Mouse (Mus musculus) MEL (cell line): Measurements from ENCODE around the gene Pde10a. TPM values are rescaled to one million over a fixed set of nuclear protein-coding genes. Genes with fewer than 3 reads are reported as not detected.

Experiments used
- DNase-seq: peaks from one replicate; pipeline ENCODE4 v3.0.0; 2011; ENCODE audit warnings: low read depth, low spot score
- H3K27ac ChIP-seq: 2 replicates; pipeline ENCODE4 v1.5.1; 2012; ENCODE audit warnings: low read depth, mild to moderate bottlenecking, control low read depth, low read length, moderate library complexity; ENCODE audit not compliant: control insufficient read depth
- H3K27me3 ChIP-seq, 2 experiments: fragments of 150-350 bp in 1 of 2; sonication (generic) in 1 of 2; 2 replicates each; pipeline ENCODE4 v1.6.1; 2012; ENCODE audit warnings: low read length in 2 of 2, mild to moderate bottlenecking in 2 of 2, improper control_type of control experiment in 1 of 2, moderate library complexity in 1 of 2; ENCODE audit not compliant: insufficient read depth in 2 of 2, control insufficient read depth in 1 of 2
- H3K36me3 ChIP-seq, 2 experiments: 2 replicates each; pipeline ENCODE4 v1.6.1; 2012 to 2014; ENCODE audit warnings: low read length in 2 of 2, improper control_type of control experiment in 1 of 2, inconsistent platforms in 1 of 2, mild to moderate bottlenecking in 1 of 2; ENCODE audit not compliant: insufficient read depth in 2 of 2, control insufficient read depth in 1 of 2
- H3K4me1 ChIP-seq, 2 experiments: fragments of 150-350 bp in 1 of 2; sonication (generic) in 1 of 2; 2 replicates each; pipeline ENCODE4 v1.6.1; 2012; ENCODE audit warnings: low read length in 2 of 2, improper control_type of control experiment in 1 of 2, mild to moderate bottlenecking in 1 of 2; ENCODE audit not compliant: insufficient read depth in 2 of 2, control insufficient read depth in 1 of 2
- H3K4me3 ChIP-seq, 2 experiments: fragments of 150-350 bp in 1 of 2; sonication (generic) in 1 of 2; 2 replicates each; pipeline ENCODE4 v1.5.1; 2012; ENCODE audit warnings: low read depth in 2 of 2, low read length in 2 of 2, mild to moderate bottlenecking in 2 of 2, moderate library complexity in 2 of 2, control low read depth in 1 of 2, improper control_type of control experiment in 1 of 2; ENCODE audit not compliant: control insufficient read depth in 1 of 2, insufficient read depth in 1 of 2
- H3K79me2 ChIP-seq: 2 replicates; pipeline ENCODE4 v1.6.1; 2012; ENCODE audit warnings: mild to moderate bottlenecking, low read length, moderate library complexity; ENCODE audit not compliant: control insufficient read depth, poor library complexity, insufficient read depth
- H3K9ac ChIP-seq: 2 replicates; pipeline ENCODE4 v1.6.1; 2012; ENCODE audit warnings: low read depth, mild to moderate bottlenecking, control low read depth, low read length, moderate library complexity; ENCODE audit not compliant: control insufficient read depth, poor library complexity, severe bottlenecking
- H3K9me3 ChIP-seq: fragments of 150-350 bp; sonication (generic); replicated peaks from 2 replicates; pipeline ENCODE4 v1.6.1; 2012; ENCODE audit warnings: mild to moderate bottlenecking, low read length, improper control_type of control experiment, moderate library complexity; ENCODE audit not compliant: insufficient read depth
- CTCF ChIP-seq, 3 experiments: IDR thresholded peaks in 2 of 3; conservative IDR thresholded peaks in 1 of 3; 2 replicates each; pipeline ENCODE4 v1.5.1; 2011 to 2012; ENCODE audit warnings: low read length in 3 of 3, low read depth in 2 of 3, mild to moderate bottlenecking in 2 of 3, improper control_type of control experiment in 1 of 3, inconsistent platforms in 1 of 3, mixed read lengths in 1 of 3, moderate library complexity in 1 of 3; ENCODE audit not compliant: control insufficient read depth in 1 of 3, insufficient read depth in 1 of 3, poor library complexity in 1 of 3, severe bottlenecking in 1 of 3
- E2F4 ChIP-seq: IDR thresholded peaks from 2 replicates; pipeline ENCODE4 v1.6.1; 2011; ENCODE audit warnings: low read depth, low read length, improper control_type of control experiment, borderline replicate concordance
- ELF1 ChIP-seq: IDR thresholded peaks from 2 replicates; pipeline ENCODE4 v1.6.1; 2014; ENCODE audit warnings: low read depth, mild to moderate bottlenecking, inconsistent platforms, low read length, improper control_type of control experiment, moderate library complexity
- GABPA ChIP-seq: IDR thresholded peaks from 2 replicates; pipeline ENCODE4 v1.6.1; 2012; ENCODE audit warnings: low read depth, mild to moderate bottlenecking, inconsistent platforms, low read length, improper control_type of control experiment, moderate library complexity
- GATA1 ChIP-seq: IDR thresholded peaks from 2 replicates; pipeline ENCODE4 v1.6.1; 2011; ENCODE audit warnings: low read depth, low read length, improper control_type of control experiment
- HCFC1 ChIP-seq: IDR thresholded peaks from 2 replicates; pipeline ENCODE4 v1.6.1; 2012; ENCODE audit warnings: low read depth, mild to moderate bottlenecking, inconsistent platforms, low read length, improper control_type of control experiment, moderate library complexity
- MAZ ChIP-seq: IDR thresholded peaks from 2 replicates; pipeline ENCODE4 v1.6.1; 2012; ENCODE audit warnings: low read depth, mild to moderate bottlenecking, inconsistent platforms, low read length, improper control_type of control experiment
- MEF2A ChIP-seq: IDR thresholded peaks from 2 replicates; pipeline ENCODE4 v1.6.1; 2014; ENCODE audit warnings: low read depth, mild to moderate bottlenecking, inconsistent platforms, low read length, improper control_type of control experiment; ENCODE audit not compliant: poor library complexity, insufficient replicate concordance, severe bottlenecking; ENCODE audit errors: extremely low read depth
- MYB ChIP-seq: IDR thresholded peaks from 2 replicates; pipeline ENCODE4 v1.6.1; 2011; ENCODE audit warnings: mild to moderate bottlenecking, low read depth, low read length, improper control_type of control experiment
- MYC ChIP-seq: IDR thresholded peaks from 2 replicates; pipeline ENCODE4 v1.6.1; 2011; ENCODE audit warnings: low read depth, mild to moderate bottlenecking, low read length, improper control_type of control experiment, moderate library complexity
- NELFE ChIP-seq: IDR thresholded peaks from 2 replicates; pipeline ENCODE4 v1.6.1; 2011; ENCODE audit warnings: low read depth, low read length, improper control_type of control experiment
- SIN3A ChIP-seq: IDR thresholded peaks from 2 replicates; pipeline ENCODE4 v1.6.1; 2012; ENCODE audit warnings: low read length, improper control_type of control experiment, inconsistent platforms
- SMC3 ChIP-seq: IDR thresholded peaks from 2 replicates; pipeline ENCODE4 v1.6.1; 2011; ENCODE audit warnings: low read depth, low read length, improper control_type of control experiment
- TBP ChIP-seq: IDR thresholded peaks from 2 replicates; pipeline ENCODE4 v1.8.0; 2011; ENCODE audit warnings: low read depth, low read length, improper control_type of control experiment
- TCF12 ChIP-seq: IDR thresholded peaks from 2 replicates; pipeline ENCODE4 v1.6.1; 2014; ENCODE audit warnings: low read depth, mild to moderate bottlenecking, inconsistent platforms, low read length, improper control_type of control experiment, moderate library complexity
- USF1 ChIP-seq: IDR thresholded peaks from 2 replicates; pipeline ENCODE4 v1.6.1; 2014; ENCODE audit warnings: low read depth, mild to moderate bottlenecking, inconsistent platforms, low read length, improper control_type of control experiment, moderate library complexity
- USF2 ChIP-seq, 2 experiments: IDR thresholded peaks; 2 replicates each; pipeline ENCODE4 v1.6.1; 2011 to 2012; ENCODE audit warnings: improper control_type of control experiment in 2 of 2, low read length in 2 of 2, borderline replicate concordance in 1 of 2, inconsistent platforms in 1 of 2, low read depth in 1 of 2, mild to moderate bottlenecking in 1 of 2; ENCODE audit not compliant: insufficient read depth in 1 of 2
- ZMIZ1 ChIP-seq: IDR thresholded peaks from 2 replicates; pipeline ENCODE4 v1.6.1; 2012; ENCODE audit warnings: low read depth, mild to moderate bottlenecking, inconsistent platforms, low read length, improper control_type of control experiment, moderate library complexity
- polyA plus RNA-seq, 2 experiments: library from polyadenylated mRNA; stranded (reverse) in 1 of 2; unstranded in 1 of 2; fragments of >175 nt in 1 of 2; fragments of >200 nt in 1 of 2; gene quantifications; 2 replicates each; pipeline versions ENCODE4 v1.2.1 to v1.2.4; 2012; ENCODE audit warnings: low replicate concordance in 2 of 2, low read depth in 1 of 2; ENCODE audit not compliant: insufficient read length in 2 of 2, insufficient read depth in 1 of 2, missing spikeins in 1 of 2
- total RNA-seq: library from RNA; depleted of rRNA; stranded (reverse); fragments of 300-350 nt; gene quantifications from 2 replicates; pipeline ENCODE4 v1.2.3, GENCODE M21; 2012

Gene Pde10a
- total and polyA plus RNA-seq, 3 experiments = 3.1 to 6.9 TPM; not detected in 1

- H3K36me3 ChIP-seq = no peaks in the 10 kb centered on the region
- no peak overlapping the region for H3K4me3 ChIP-seq
- no peaks in the 10 kb centered on the region for H3K4me1 ChIP-seq
- TF ChIP-seq CTCF (IDR thresholded peaks at IDR 0.05 in 2 of 3, conservative IDR thresholded peaks at IDR 0.05 in 1 of 3; ENCODE audit: control insufficient read depth in 1 of 3, insufficient read depth in 1 of 3, low read depth in 2 of 3, low read length in 3 of 3, poor library complexity in 1 of 3, severe bottlenecking in 1 of 3) (no peak), MYB (no peak), TCF12 (no peak), MAZ (no peak), MEF2A (no peak), ZMIZ1 (no peak), ELF1 (no peak), E2F4 (no peak), GABPA (no peak), SIN3A (no peak), USF1 (no peak), SMC3 (no peak), MYC (no peak), HCFC1 (no peak), NELFE (no peak)
- H3K9ac ChIP-seq = no peak overlapping the region
- no peak overlapping the region for H3K27ac ChIP-seq
- DNase-seq = no peak
- no peaks in the 10 kb centered on the region for H3K79me2 ChIP-seq
- H3K9me3 ChIP-seq = no peaks in the 10 kb centered on the region
- no peaks in the 10 kb centered on the region; a peak in 1 of 4 replicates for H3K27me3 ChIP-seq
Observed at GRCm38 (mm10) chr17:8487824-8488223, 37.3 kb upstream of the Pde10a start.

GRCm38 (mm10) chr17:8490971-8491370 lies 34.2 kb upstream of the Pde10a start:
- Histone ChIP-seq H3K27ac (no peak overlapping the region), H3K9me3 (no peaks in the 10 kb centered on the region), H3K4me3 (no peak overlapping the region), H3K9ac (no peak overlapping the region), H3K79me2 (no peaks in the 10 kb centered on the region), H3K36me3 (no peaks in the 10 kb centered on the region), H3K27me3 (no peaks in the 10 kb centered on the region), H3K4me1 (no peaks in the 10 kb centered on the region)
- DNase-seq = no peak
- TF ChIP-seq GABPA = no peak
- TF ChIP-seq E2F4 = no peak
- no peak for TF ChIP-seq GATA1
- TF ChIP-seq USF2 (IDR thresholded peaks at IDR 0.05; ENCODE audit: borderline replicate concordance in 1 of 2, insufficient read depth in 1 of 2, low read depth in 1 of 2, low read length in 2 of 2) = no peak
- no peak for TF ChIP-seq TBP
- no peak for TF ChIP-seq ELF1
- TF ChIP-seq MEF2A = no peak
